Mouse (Mus musculus) heart, adult 2 months (tissue): ENCODE data around the gene 2810408A11Rik. TPM values are rescaled to one million over a fixed set of nuclear protein-coding genes. Genes with fewer than 3 reads are reported as not detected.

Experiments used
- DNase-seq, 2 experiments: peaks; one replicate each; pipeline ENCODE4 v3.0.0; 2021
- H3K27ac ChIP-seq: fragments of 200-600 bp; 2 replicates; pipeline ENCODE4 v1.8.1; 2022
- H3K27me3 ChIP-seq: fragments of 200-500 bp; 2 replicates; pipeline ENCODE4 v1.6.1; 2012; ENCODE audit warnings: mild to moderate bottlenecking, low read length, inconsistent platforms, mixed read lengths; ENCODE audit not compliant: control insufficient read depth, insufficient read depth
- H3K36me3 ChIP-seq: fragments of 200-500 bp; 2 replicates; pipeline ENCODE4 v1.6.1; 2012; ENCODE audit warnings: low read length, inconsistent platforms; ENCODE audit not compliant: control insufficient read depth, insufficient read depth
- H3K4me1 ChIP-seq: fragments of 200-500 bp; 2 replicates; pipeline ENCODE4 v1.6.1; 2011; ENCODE audit warnings: low read length; ENCODE audit not compliant: control insufficient read depth, insufficient read depth
- H3K4me3 ChIP-seq: fragments of 200-600 bp; 2 replicates; pipeline ENCODE4 v1.8.1; 2022
- H3K79me2 ChIP-seq: fragments of 200-500 bp; replicated peaks from 2 replicates; pipeline ENCODE4 v1.6.1; 2012; ENCODE audit warnings: mild to moderate bottlenecking, inconsistent platforms, low read length, moderate library complexity, mixed read lengths; ENCODE audit not compliant: control insufficient read depth, insufficient read depth
- H3K9ac ChIP-seq: fragments of 200-500 bp; 2 replicates; pipeline ENCODE4 v1.6.1; 2012; ENCODE audit warnings: low read depth, mild to moderate bottlenecking, control low read depth, inconsistent platforms, low read length, mixed read lengths
- CTCF ChIP-seq: fragments of 200-600 bp; IDR thresholded peaks from 2 replicates; pipeline ENCODE4 v1.8.1; 2022; ENCODE audit warnings: antibody characterized with exemption, mild to moderate bottlenecking, moderate library complexity
- EP300 ChIP-seq: fragments of 200-500 bp; IDR thresholded peaks from 2 replicates; pipeline ENCODE4 v1.6.1; 2011; ENCODE audit warnings: low read depth, low read length, control low read depth; ENCODE audit not compliant: insufficient read depth
- POLR2A ChIP-seq: fragments of 200-500 bp; IDR thresholded peaks from 2 replicates; pipeline ENCODE4 v1.6.1; 2011; ENCODE audit warnings: mild to moderate bottlenecking, low read depth, low read length, control low read depth; ENCODE audit not compliant: insufficient read depth
- whole genome bisulfite sequencing: fragments of 180-500 bp; shearing (Covaris S2); methylation state at CpG from one replicate; pipeline ENCODE4 v1.1.7; 2018; 5-methylcytosine and 5-hydroxymethylcytosine counted together
- intact Hi-C: fragments of 180-260 bp; cut with DNase I; formaldehyde crosslinking; loops from one replicate; pipeline ENCODE4 v1.15.1; 2025
- polyA plus RNA-seq: library from polyadenylated mRNA; depleted of rRNA; stranded (reverse); fragments of >200 nt; gene quantifications from 2 replicates; pipeline ENCODE4 v1.2.3, GENCODE M21; 2012
- total RNA-seq, 2 experiments: library from RNA; stranded (reverse); gene quantifications; 2 replicates each; pipeline ENCODE4 v1.2.3; 2021

2810408A11Rik gene
- total and polyA plus RNA-seq, 3 experiments: 0.23 to 0.41 (median 0.34) TPM

GRCm38 (mm10) chr11:69938401-69938979 is 37.7 kb upstream of the 2810408A11Rik start:
- intact Hi-C loops: loop anchor here (1.0 kb wide), 1 partner anchor 8 kb away; no protein-coding TSS in a partner anchor
- Histone ChIP-seq H3K9ac (no peak overlapping the region), H3K4me3 (no peak overlapping the region), H3K27ac (peak overlapping the region; percentile 71), H3K36me3 (no peaks in the 10 kb centered on the region), H3K27me3 (no peaks in the 10 kb centered on the region), H3K79me2 (no peaks in the 10 kb centered on the region), H3K4me1 (peaks cover 11% of the 10 kb centered on the region)
- peak; percentile 31; the same call in 1 of the 2 replicates for TF ChIP-seq POLR2A
- no peak for TF ChIP-seq CTCF
- 47% methylated on average over 9 of the region's 9 CpGs for WGBS
- no peak for DNase-seq

GRCm38 (mm10) chr11:69937834-69938233 is 37.0 kb upstream of the 2810408A11Rik start:
- no peaks in the 10 kb centered on the region for H3K27me3 ChIP-seq
- WGBS: 57% methylated on average over 5 of the region's 5 CpGs
- TF ChIP-seq EP300: no peak
- no peak for TF ChIP-seq CTCF
- TF ChIP-seq POLR2A: no peak
- H3K4me3 ChIP-seq: no peak overlapping the region
- intact Hi-C loops: loop anchor here (1.0 kb wide), 1 partner anchor 8 kb away; no protein-coding TSS in a partner anchor
- H3K27ac ChIP-seq: peak overlapping the region; percentile 71
- H3K9ac ChIP-seq: peak overlapping the region; percentile 34
- no peak for DNase-seq
- H3K4me1 ChIP-seq: peaks cover 11% of the 10 kb centered on the region
- no peaks in the 10 kb centered on the region for H3K79me2 ChIP-seq
- H3K36me3 ChIP-seq: no peaks in the 10 kb centered on the region

- Histone ChIP-seq H3K27me3 (no peaks in the 10 kb centered on the region), H3K4me3 (no peak overlapping the region), H3K4me1 (peaks cover 11% of the 10 kb centered on the region), H3K27ac (peak overlapping the region; percentile 71), H3K9ac (peak overlapping the region; percentile 34), H3K79me2 (no peaks in the 10 kb centered on the region), H3K36me3 (no peaks in the 10 kb centered on the region)
- 21% methylated on average over 4 of the region's 4 CpGs for WGBS
- TF ChIP-seq POLR2A (0 out of 2 replicates have a peak, but pooled peaks have one; percentile 23), EP300 (no peak), CTCF (no peak)
- DNase-seq: peak; percentile 67 to 71
- intact Hi-C loops: no loop called here
Observed at GRCm38 (mm10) chr11:69937385-69937784, 36.6 kb upstream of the 2810408A11Rik start.

- 33% methylated on average over 9 of the region's 9 CpGs for WGBS
- Histone ChIP-seq H3K4me3 (peak overlapping the region; percentile 50; the same call in 1 of the 2 replicates), H3K79me2 (no peaks in the 10 kb centered on the region), H3K36me3 (no peaks in the 10 kb centered on the region), H3K27ac (peak overlapping the region; percentile 71), H3K27me3 (no peaks in the 10 kb centered on the region), H3K9ac (peak overlapping the region; percentile 81), H3K4me1 (peaks cover 11% of the 10 kb centered on the region)
- intact Hi-C loops: no loop called here
- TF ChIP-seq EP300 (no peak), CTCF (no peak), POLR2A (no peak)
- DNase-seq: peak; percentile 38 to 53
Observed at GRCm38 (mm10) chr11:69936714-69937347, 36.0 kb upstream of the 2810408A11Rik start.

- intact Hi-C loops: no loop called here
- Histone ChIP-seq H3K4me1 (peaks cover 11% of the 10 kb centered on the region), H3K36me3 (no peaks in the 10 kb centered on the region), H3K9ac (peak overlapping the region; percentile 81), H3K27me3 (no peaks in the 10 kb centered on the region), H3K4me3 (peak overlapping the region; percentile 50), H3K79me2 (no peaks in the 10 kb centered on the region), H3K27ac (peak overlapping the region; percentile 71)
- DNase-seq: peak in 1 of 2 experiments; percentile 40
- WGBS: 2% methylated on average over 30 of the region's 30 CpGs
- no peak for TF ChIP-seq EP300
- TF ChIP-seq POLR2A: no peak
- TF ChIP-seq CTCF: no peak
Observed at GRCm38 (mm10) chr11:69936156-69936555, 35.4 kb upstream of the 2810408A11Rik start.
